Mouse (Mus musculus): ENCODE results near the gene Padi1. TPM values are rescaled to one million over a fixed set of nuclear protein-coding genes. Genes with fewer than 3 reads are reported as not detected.

The Padi1 gene
- not detected in 2 replicates for polyA plus RNA-seq (2015; fragmentation: Nextera tagmentation; extraction: Ambion mirVana)

GRCm38 (mm10) chr4:140845666-140846065 lies at the start of gene Padi1:
Gene Padi1, minus strand, starts transcription at chr4:140845778.
- ATAC-seq (ENCODE audit: low FRiP score): no peak
- H3K4me1 ChIP-seq (replicated peaks): peaks cover 20% of the 10 kb centered on the region
- no peak within 1 kb of the TSS for H3K27ac ChIP-seq
- no peak within 1 kb of the TSS for H3K4me3 ChIP-seq
- H3K27me3 ChIP-seq: no peaks in the 10 kb centered on the region
- no peaks in the 10 kb centered on the region for H3K36me3 ChIP-seq
- no peak within 1 kb of the TSS for H3K4me2 ChIP-seq
- H3K9ac ChIP-seq: no peak within 1 kb of the TSS
- no peaks in the 10 kb centered on the region for H3K9me3 ChIP-seq
- 64% methylated on average over 6 of the region's 6 CpGs for WGBS

GRCm38 (mm10) chr4:140892163-140892530 lies 46.6 kb upstream of the Padi1 start:
- Histone ChIP-seq H3K36me3 (no peaks in the 10 kb centered on the region), H3K4me1 (replicated peaks) (no peaks in the 10 kb centered on the region), H3K27me3 (no peaks in the 10 kb centered on the region), H3K9ac (no peak overlapping the region), H3K4me3 (no peak overlapping the region), H3K4me2 (no peak overlapping the region), H3K27ac (no peak overlapping the region), H3K9me3 (peaks cover 15% of the 10 kb centered on the region)
- ATAC-seq (ENCODE audit: low FRiP score): no peak
- 64% methylated on average over 1 of the region's 1 CpGs for WGBS

- Histone ChIP-seq H3K9me3 (peaks cover 15% of the 10 kb centered on the region), H3K36me3 (no peaks in the 10 kb centered on the region), H3K4me1 (replicated peaks) (no peaks in the 10 kb centered on the region), H3K27me3 (0 out of 2 replicates have a peak, but pooled peaks cover 3% of the 10 kb centered on the region), H3K4me2 (no peak overlapping the region), H3K4me3 (no peak overlapping the region), H3K9ac (no peak overlapping the region), H3K27ac (no peak overlapping the region)
- WGBS: 94% methylated on average over 14 of the region's 14 CpGs
- ATAC-seq (ENCODE audit: low FRiP score): no peak
These were observed 46.1 kb upstream of the Padi1 start for GRCm38 (mm10) chr4:140891525-140892162.

GRCm38 (mm10) chr4:140883852-140884251 lies 38.3 kb upstream of the Padi1 start:
- Histone ChIP-seq H3K9me3 (0 out of 2 replicates have a peak, but pooled peaks cover 7% of the 10 kb centered on the region), H3K4me3 (no peak overlapping the region), H3K9ac (no peak overlapping the region), H3K4me1 (replicated peaks) (no peaks in the 10 kb centered on the region), H3K27ac (no peak overlapping the region), H3K27me3 (0 out of 2 replicates have a peak, but pooled peaks cover 4% of the 10 kb centered on the region), H3K4me2 (no peak overlapping the region), H3K36me3 (no peaks in the 10 kb centered on the region)
- WGBS: 43% methylated on average over 4 of the region's 4 CpGs
- no peak for ATAC-seq (ENCODE audit: low FRiP score)

- H3K9me3 ChIP-seq: 0 out of 2 replicates have a peak, but pooled peaks cover 7% of the 10 kb centered on the region
- no peak overlapping the region for H3K27ac ChIP-seq
- H3K4me3 ChIP-seq: no peak overlapping the region
- H3K4me2 ChIP-seq: no peak overlapping the region
- no peaks in the 10 kb centered on the region for H3K36me3 ChIP-seq
- WGBS: 98% methylated on average over 3 of the region's 3 CpGs
- H3K9ac ChIP-seq: no peak overlapping the region
- no peak for ATAC-seq (ENCODE audit: low FRiP score)
- no peaks in the 10 kb centered on the region for H3K4me1 ChIP-seq (replicated peaks)
- 0 out of 2 replicates have a peak, but pooled peaks cover 4% of the 10 kb centered on the region for H3K27me3 ChIP-seq
These were observed 37.4 kb upstream of the Padi1 start for GRCm38 (mm10) chr4:140882981-140883380.

GRCm38 (mm10) chr4:140882365-140882764 lies 36.8 kb upstream of the Padi1 start:
- no peak overlapping the region for H3K27ac ChIP-seq
- 0 out of 2 replicates have a peak, but pooled peaks cover 7% of the 10 kb centered on the region for H3K9me3 ChIP-seq
- no peak overlapping the region for H3K4me2 ChIP-seq
- H3K4me1 ChIP-seq (replicated peaks): 0 out of 2 replicates have a peak, but pooled peaks cover 2% of the 10 kb centered on the region
- ATAC-seq (ENCODE audit: low FRiP score): no peak
- H3K27me3 ChIP-seq: 0 out of 2 replicates have a peak, but pooled peaks cover 4% of the 10 kb centered on the region
- WGBS: 64% methylated on average over 4 of the region's 4 CpGs
- H3K9ac ChIP-seq: no peak overlapping the region
- H3K36me3 ChIP-seq: no peaks in the 10 kb centered on the region
- H3K4me3 ChIP-seq: no peak overlapping the region

- Histone ChIP-seq H3K4me1 (replicated peaks) (0 out of 2 replicates have a peak, but pooled peaks cover 4% of the 10 kb centered on the region), H3K9ac (no peak overlapping the region), H3K4me3 (no peak overlapping the region), H3K36me3 (no peaks in the 10 kb centered on the region), H3K27ac (no peak overlapping the region), H3K27me3 (0 out of 2 replicates have a peak, but pooled peaks cover 3% of the 10 kb centered on the region), H3K9me3 (0 out of 2 replicates have a peak, but pooled peaks cover 7% of the 10 kb centered on the region), H3K4me2 (no peak overlapping the region)
- no peak for ATAC-seq (ENCODE audit: low FRiP score)
- 96% methylated on average over 13 of the region's 13 CpGs for WGBS
These were observed 36.2 kb upstream of the Padi1 start for GRCm38 (mm10) chr4:140881771-140882170.

GRCm38 (mm10) chr4:140881026-140881670 lies 35.6 kb upstream of the Padi1 start:
- no peak for ATAC-seq (ENCODE audit: low FRiP score)
- 87% methylated on average over 8 of the region's 8 CpGs for WGBS
- Histone ChIP-seq H3K36me3 (no peaks in the 10 kb centered on the region), H3K27me3 (no peaks in the 10 kb centered on the region), H3K9me3 (0 out of 2 replicates have a peak, but pooled peaks cover 7% of the 10 kb centered on the region), H3K4me3 (no peak overlapping the region), H3K27ac (no peak overlapping the region), H3K9ac (no peak overlapping the region), H3K4me1 (replicated peaks) (0 out of 2 replicates have a peak, but pooled peaks cover 4% of the 10 kb centered on the region), H3K4me2 (no peak overlapping the region)

GRCm38 (mm10) chr4:140880207-140880606 lies 34.6 kb upstream of the Padi1 start:
- Histone ChIP-seq H3K27ac (no peak overlapping the region), H3K27me3 (no peaks in the 10 kb centered on the region), H3K9ac (no peak overlapping the region), H3K4me2 (no peak overlapping the region), H3K4me3 (no peak overlapping the region), H3K9me3 (0 out of 2 replicates have a peak, but pooled peaks cover 7% of the 10 kb centered on the region), H3K36me3 (no peaks in the 10 kb centered on the region), H3K4me1 (replicated peaks) (0 out of 2 replicates have a peak, but pooled peaks cover 4% of the 10 kb centered on the region)
- no peak for ATAC-seq (ENCODE audit: low FRiP score)
- WGBS: 89% methylated on average over 3 of the region's 3 CpGs

GRCm38 (mm10) chr4:140879739-140880138 lies 34.2 kb upstream of the Padi1 start:
- H3K27me3 ChIP-seq: no peaks in the 10 kb centered on the region
- 76% methylated on average over 4 of the region's 4 CpGs for WGBS
- ATAC-seq (ENCODE audit: low FRiP score): no peak
- no peaks in the 10 kb centered on the region for H3K36me3 ChIP-seq
- no peak overlapping the region for H3K27ac ChIP-seq
- 0 out of 2 replicates have a peak, but pooled peaks cover 4% of the 10 kb centered on the region for H3K4me1 ChIP-seq (replicated peaks)
- no peak overlapping the region for H3K4me3 ChIP-seq
- H3K4me2 ChIP-seq: no peak overlapping the region
- H3K9me3 ChIP-seq: 0 out of 2 replicates have a peak, but pooled peaks cover 3% of the 10 kb centered on the region
- no peak overlapping the region for H3K9ac ChIP-seq

GRCm38 (mm10) chr4:140879116-140879515 lies 33.5 kb upstream of the Padi1 start:
- 98% methylated on average over 6 of the region's 6 CpGs for whole genome bisulfite sequencing
- no peak overlapping the region for H3K4me3 ChIP-seq
- ATAC-seq (ENCODE audit: low FRiP score): no peak

GRCm38 (mm10) chr4:140878655-140879054 lies 33.1 kb upstream of the Padi1 start:
- WGBS: 96% methylated on average over 9 of the region's 9 CpGs
- no peak overlapping the region for H3K4me3 ChIP-seq
- no peak overlapping the region for H3K9ac ChIP-seq
- no peaks in the 10 kb centered on the region for H3K9me3 ChIP-seq
- ATAC-seq (ENCODE audit: low FRiP score): no peak
- 0 out of 2 replicates have a peak, but pooled peaks cover 4% of the 10 kb centered on the region for H3K4me1 ChIP-seq (replicated peaks)
- no peaks in the 10 kb centered on the region for H3K27me3 ChIP-seq
- H3K4me2 ChIP-seq: no peak overlapping the region
- H3K27ac ChIP-seq: no peak overlapping the region
- H3K36me3 ChIP-seq: no peaks in the 10 kb centered on the region

More at GRCm38 (mm10) chr4:140879116-140879515, 33.5 kb upstream of the Padi1 start:
- Histone ChIP-seq H3K9ac (no peak overlapping the region), H3K27me3 (no peaks in the 10 kb centered on the region), H3K9me3 (no peaks in the 10 kb centered on the region), H3K4me2 (no peak overlapping the region), H3K27ac (no peak overlapping the region), H3K4me1 (replicated peaks) (0 out of 2 replicates have a peak, but pooled peaks cover 4% of the 10 kb centered on the region), H3K36me3 (no peaks in the 10 kb centered on the region)
